Mouse (Mus musculus): ENCODE data around the gene 4930452B06Rik. TPM values are rescaled to one million over a fixed set of nuclear protein-coding genes. Genes with fewer than 3 reads are reported as not detected.

Gene 4930452B06Rik
- 2.5 and 2.8 TPM in 2 replicates for polyA plus RNA-seq (2012; rRNA removed)

DNA sequence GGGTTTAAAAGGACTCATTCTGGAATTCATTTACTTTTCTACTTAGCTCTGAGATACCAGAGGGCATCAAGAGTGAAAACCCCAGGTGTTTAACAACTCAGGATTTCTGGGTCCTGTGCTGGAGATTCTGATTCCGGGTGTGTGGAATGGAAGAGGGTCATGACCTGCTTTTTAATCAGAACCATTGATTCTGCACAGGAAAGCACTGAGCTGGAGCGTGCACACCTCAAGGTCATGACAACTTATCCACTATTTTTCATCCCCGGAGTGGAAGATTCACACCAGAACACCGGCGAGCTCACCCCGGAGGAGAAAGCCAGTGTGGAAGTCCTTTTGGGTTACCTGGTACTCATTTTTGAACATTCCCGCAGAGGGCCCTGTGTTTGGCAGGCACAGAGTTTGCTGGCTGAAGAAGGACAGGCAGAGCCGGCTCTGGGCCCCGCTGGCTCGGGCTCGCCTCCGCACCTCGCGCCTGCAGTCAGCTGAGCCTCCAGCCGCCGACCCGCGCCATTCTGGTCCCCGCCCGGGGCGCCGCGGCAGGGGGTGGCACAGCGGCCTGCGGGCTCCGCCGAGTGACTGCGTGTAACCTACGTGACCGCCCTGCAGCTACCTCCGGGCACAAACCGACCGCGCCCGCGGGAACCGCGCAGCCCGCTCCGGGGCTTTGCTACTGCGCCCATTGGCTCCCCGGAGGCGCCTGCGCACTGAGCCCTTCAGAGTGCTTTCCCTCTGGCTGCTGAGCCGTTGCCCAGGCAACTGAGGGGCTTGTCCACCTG is at the start of gene 4930452B06Rik:
TSS of gene 4930452B06Rik (minus strand) at position 605 of the 776 bp plus-strand sequence.

Data from central nervous system, embryonic 18 days (tissue).